Mouse (Mus musculus): ENCODE data around the gene Txndc2. TPM values are rescaled to one million over a fixed set of nuclear protein-coding genes. Genes with fewer than 3 reads are reported as not detected.
A peak's percentile ranks its signal among the peaks of the same experiment; 100 is the strongest.

The Txndc2 gene
- total and polyA plus RNA-seq, 2 experiments from 2014 or later = 0.16 TPM; not detected in 1

- Histone ChIP-seq H3K9ac (replicated peaks; ENCODE audit: low read depth, low read length) (no peak overlapping the region), H3K4me1 (ENCODE audit: control insufficient read depth, insufficient read depth) (peaks cover 8% of the 10 kb centered on the region), H3K27me3 (ENCODE audit: control insufficient read depth, insufficient read depth, low read length) (no peaks in the 10 kb centered on the region), H3K4me2 (ENCODE audit: low read depth, low read length) (no peak overlapping the region), H3K27ac (ENCODE audit: low read depth) (no peak overlapping the region), H3K36me3 (replicated peaks; ENCODE audit: control insufficient read depth, insufficient read depth, low read length) (peaks cover 4% of the 10 kb centered on the region; the same call in 1 of the 2 replicates), H3K4me3 (ENCODE audit: low read depth, low read length) (no peak overlapping the region), H3K9me3 (replicated peaks; ENCODE audit: control insufficient read depth, low read length) (no peaks in the 10 kb centered on the region)
- no peak for TF ChIP-seq CTCF (IDR thresholded peaks at IDR 0.05; ENCODE audit: low read depth)
- TF ChIP-seq EP300 (IDR thresholded peaks at IDR 0.05; ENCODE audit: low read depth) = no peak
- DNase-seq (ENCODE audit: low spot score) (no peak), ATAC-seq (ENCODE audit: insufficient read depth, low read depth) (peak; percentile 62)
- 76% methylated on average over 9 of the region's 9 CpGs for WGBS
Observed at GRCm38 (mm10) chr17:65648371-65649174, 6.6 kb upstream of the Txndc2 start.

- ATAC-seq (ENCODE audit: insufficient read depth, low read depth) = no peak
Observed at GRCm38 (mm10) chr17:65647961-65648360, 6.0 kb upstream of the Txndc2 start.

GRCm38 (mm10) chr17:65647226-65647625 lies 5.3 kb upstream of the Txndc2 start:
- 74% methylated on average over 6 of the region's 6 CpGs for WGBS
- H3K9ac ChIP-seq (replicated peaks; ENCODE audit: low read depth, low read length) = no peak overlapping the region
- H3K9me3 ChIP-seq (replicated peaks; ENCODE audit: control insufficient read depth, low read length) = no peaks in the 10 kb centered on the region
- H3K27me3 ChIP-seq (ENCODE audit: control insufficient read depth, insufficient read depth, low read length) = no peaks in the 10 kb centered on the region
- peaks cover 13% of the 10 kb centered on the region for H3K4me1 ChIP-seq (ENCODE audit: control insufficient read depth, insufficient read depth)
- H3K27ac ChIP-seq (ENCODE audit: low read depth) = no peak overlapping the region
- no peak for TF ChIP-seq CTCF (IDR thresholded peaks at IDR 0.05; ENCODE audit: low read depth)
- TF ChIP-seq EP300 (IDR thresholded peaks at IDR 0.05; ENCODE audit: low read depth) = no peak
- H3K4me3 ChIP-seq (ENCODE audit: low read depth, low read length) = no peak overlapping the region
- ATAC-seq (ENCODE audit: insufficient read depth, low read depth) (no peak), DNase-seq (ENCODE audit: low spot score) (no peak)
- no peak overlapping the region for H3K4me2 ChIP-seq (ENCODE audit: low read depth, low read length)
- H3K36me3 ChIP-seq (replicated peaks; ENCODE audit: control insufficient read depth, insufficient read depth, low read length) = peaks cover under 1% of the 10 kb centered on the region; the same call in 1 of the 2 replicates

More at GRCm38 (mm10) chr17:65647961-65648360, 6.0 kb upstream of the Txndc2 start:
- H3K4me2 ChIP-seq (ENCODE audit: low read depth, low read length) = no peak overlapping the region
- DNase-seq (ENCODE audit: low spot score) = no peak
- H3K4me3 ChIP-seq (ENCODE audit: low read depth, low read length) = no peak overlapping the region
- H3K27me3 ChIP-seq (ENCODE audit: control insufficient read depth, insufficient read depth, low read length) = no peaks in the 10 kb centered on the region
- WGBS = 56% methylated on average over 5 of the region's 5 CpGs
- no peak overlapping the region for H3K9ac ChIP-seq (replicated peaks; ENCODE audit: low read depth, low read length)
- H3K36me3 ChIP-seq (replicated peaks; ENCODE audit: control insufficient read depth, insufficient read depth, low read length) = peaks cover 4% of the 10 kb centered on the region; the same call in 1 of the 2 replicates
- TF ChIP-seq EP300 (IDR thresholded peaks at IDR 0.05; ENCODE audit: low read depth) = no peak
- TF ChIP-seq CTCF (IDR thresholded peaks at IDR 0.05; ENCODE audit: low read depth) = no peak
- no peak overlapping the region for H3K27ac ChIP-seq (ENCODE audit: low read depth)
- peaks cover 13% of the 10 kb centered on the region for H3K4me1 ChIP-seq (ENCODE audit: control insufficient read depth, insufficient read depth)
- H3K9me3 ChIP-seq (replicated peaks; ENCODE audit: control insufficient read depth, low read length) = no peaks in the 10 kb centered on the region

- Histone ChIP-seq H3K9ac (replicated peaks; ENCODE audit: low read depth, low read length) (no peak overlapping the region), H3K4me1 (ENCODE audit: control insufficient read depth, insufficient read depth) (peaks cover 6% of the 10 kb centered on the region), H3K36me3 (replicated peaks; ENCODE audit: control insufficient read depth, insufficient read depth, low read length) (no peaks in the 10 kb centered on the region), H3K27ac (ENCODE audit: low read depth) (peak overlapping the region; percentile 32; the same call in 1 of the 2 replicates), H3K4me3 (ENCODE audit: low read depth, low read length) (no peak overlapping the region), H3K27me3 (ENCODE audit: control insufficient read depth, insufficient read depth, low read length) (no peaks in the 10 kb centered on the region), H3K9me3 (replicated peaks; ENCODE audit: control insufficient read depth, low read length) (no peaks in the 10 kb centered on the region), H3K4me2 (ENCODE audit: low read depth, low read length) (no peak overlapping the region)
- ATAC-seq (ENCODE audit: insufficient read depth, low read depth) (no peak), DNase-seq (ENCODE audit: low spot score) (no peak)
- TF ChIP-seq EP300 (IDR thresholded peaks at IDR 0.05; ENCODE audit: low read depth) (no peak), CTCF (IDR thresholded peaks at IDR 0.05; ENCODE audit: low read depth) (no peak)
- 70% methylated on average over 5 of the region's 5 CpGs for WGBS
Observed at GRCm38 (mm10) chr17:65643579-65643978, 1.6 kb upstream of the Txndc2 start.

GRCm38 (mm10) chr17:65643051-65643521 lies 1.1 kb upstream of the Txndc2 start:
- no peak overlapping the region for H3K4me3 ChIP-seq (ENCODE audit: low read depth, low read length)
- H3K4me1 ChIP-seq (ENCODE audit: control insufficient read depth, insufficient read depth) = peaks cover 6% of the 10 kb centered on the region
- ATAC-seq (ENCODE audit: insufficient read depth, low read depth) = no peak
- DNase-seq (ENCODE audit: low spot score) = peak; percentile 16
- H3K4me2 ChIP-seq (ENCODE audit: low read depth, low read length) = no peak overlapping the region
- no peaks in the 10 kb centered on the region for H3K36me3 ChIP-seq (replicated peaks; ENCODE audit: control insufficient read depth, insufficient read depth, low read length)
- WGBS = 45% methylated on average over 10 of the region's 10 CpGs
- peak overlapping the region; percentile 32; the same call in 1 of the 2 replicates for H3K27ac ChIP-seq (ENCODE audit: low read depth)
- H3K9me3 ChIP-seq (replicated peaks; ENCODE audit: control insufficient read depth, low read length) = no peaks in the 10 kb centered on the region
- no peak for TF ChIP-seq CTCF (IDR thresholded peaks at IDR 0.05; ENCODE audit: low read depth)
- no peak overlapping the region for H3K9ac ChIP-seq (replicated peaks; ENCODE audit: low read depth, low read length)
- H3K27me3 ChIP-seq (ENCODE audit: control insufficient read depth, insufficient read depth, low read length) = no peaks in the 10 kb centered on the region

All from heart, postnatal 0 days (tissue).